Mouse (Mus musculus): Measurements from ENCODE around the gene Acot7.

Gene Acot7

GRCm38 (mm10) chr4:152177537-152178343 lies at the start of gene Acot7:
Gene Acot7 (plus strand): TSS chr4:152178134.
- peak; percentile 98 for DNase-seq (ENCODE audit: low read depth, low spot score)

- DNase-seq (ENCODE audit: low read depth, low spot score), result no peak
Measured at GRCm38 (mm10) chr4:152128784-152129183, 49.1 kb upstream of the Acot7 start.

GRCm38 (mm10) chr4:152129395-152129930 lies 48.5 kb upstream of the Acot7 start:
- DNase-seq (ENCODE audit: low read depth, low spot score), result no peak

GRCm38 (mm10) chr4:152130771-152131653 lies 46.9 kb upstream of the Acot7 start:
- DNase-seq (ENCODE audit: low read depth, low spot score), result peak; percentile 31

- DNase-seq (ENCODE audit: low read depth, low spot score), result no peak
Measured at GRCm38 (mm10) chr4:152131809-152132771, 45.8 kb upstream of the Acot7 start.

GRCm38 (mm10) chr4:152132772-152133169 lies 45.2 kb upstream of the Acot7 start:
- no peak for DNase-seq (ENCODE audit: low read depth, low spot score)

GRCm38 (mm10) chr4:152133213-152133612 lies 44.7 kb upstream of the Acot7 start:
- DNase-seq (ENCODE audit: low read depth, low spot score), result no peak

GRCm38 (mm10) chr4:152134507-152134906 lies 43.4 kb upstream of the Acot7 start:
- peak; percentile 56 for DNase-seq (ENCODE audit: low read depth, low spot score)

- no peak for DNase-seq (ENCODE audit: low read depth, low spot score)
Measured at GRCm38 (mm10) chr4:152135363-152135762, 42.6 kb upstream of the Acot7 start.

- DNase-seq (ENCODE audit: low read depth, low spot score), result peak; percentile 59
Measured at GRCm38 (mm10) chr4:152136112-152136875, 41.6 kb upstream of the Acot7 start.

GRCm38 (mm10) chr4:152136876-152137250 lies 41.1 kb upstream of the Acot7 start:
- no peak for DNase-seq (ENCODE audit: low read depth, low spot score)

GRCm38 (mm10) chr4:152138497-152139260 lies 39.3 kb upstream of the Acot7 start:
- DNase-seq (ENCODE audit: low read depth, low spot score), result peak; percentile 77

- peak; percentile 58 for DNase-seq (ENCODE audit: low read depth, low spot score)
Measured at GRCm38 (mm10) chr4:152140441-152140840, 37.5 kb upstream of the Acot7 start.

GRCm38 (mm10) chr4:152141521-152142135 lies 36.3 kb upstream of the Acot7 start:
- DNase-seq (ENCODE audit: low read depth, low spot score), result peak; percentile 67

- DNase-seq (ENCODE audit: low read depth, low spot score), result no peak
Measured at GRCm38 (mm10) chr4:152143632-152144031, 34.3 kb upstream of the Acot7 start.

GRCm38 (mm10) chr4:152145473-152145872 lies 32.5 kb upstream of the Acot7 start:
- DNase-seq (ENCODE audit: low read depth, low spot score), result no peak

- DNase-seq (ENCODE audit: low read depth, low spot score), result no peak
Measured at GRCm38 (mm10) chr4:152146033-152146827, 31.7 kb upstream of the Acot7 start.

GRCm38 (mm10) chr4:152150546-152150945 lies 27.4 kb upstream of the Acot7 start:
- DNase-seq (ENCODE audit: low read depth, low spot score), result no peak
